Mouse (Mus musculus): Measurements from ENCODE around the gene Rnf5. TPM values are rescaled to one million over a fixed set of nuclear protein-coding genes. Genes with fewer than 3 reads are reported as not detected.

The Rnf5 gene
- total RNA-seq, 2 experiments from 2014 or later, result 20.0 to 66.2 TPM

DNA sequence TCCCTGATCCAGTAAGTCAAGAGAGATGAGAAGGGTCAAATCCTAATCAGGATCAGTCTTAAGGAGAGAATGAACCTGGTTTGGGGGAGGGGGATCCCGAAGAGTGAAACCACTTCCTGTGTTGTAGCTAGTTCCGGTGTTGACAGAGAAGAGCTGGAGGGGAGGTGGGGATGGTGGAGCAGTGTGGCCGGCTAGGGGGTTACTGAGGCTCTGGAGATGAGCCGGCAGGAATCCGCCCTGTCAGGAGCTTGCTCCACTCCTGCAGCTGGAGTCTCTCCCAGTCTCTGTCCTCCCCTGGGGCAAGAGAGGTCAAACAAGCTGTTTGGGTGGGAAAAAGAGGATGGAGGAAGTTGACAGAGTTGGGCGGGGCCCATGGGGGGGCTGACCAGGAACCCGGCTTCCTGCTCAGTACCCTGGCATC, 13.8 kb downstream of the Rnf5 start, which contains the start of gene Gpsm3:
Gene Gpsm3 (plus strand): TSS at position 126 of the 421 bp plus-strand sequence.
- ATAC-seq (replicated peaks; ENCODE audit: low FRiP score, low TSS enrichment, poor library complexity, severe bottlenecking), result no peak

DNA sequence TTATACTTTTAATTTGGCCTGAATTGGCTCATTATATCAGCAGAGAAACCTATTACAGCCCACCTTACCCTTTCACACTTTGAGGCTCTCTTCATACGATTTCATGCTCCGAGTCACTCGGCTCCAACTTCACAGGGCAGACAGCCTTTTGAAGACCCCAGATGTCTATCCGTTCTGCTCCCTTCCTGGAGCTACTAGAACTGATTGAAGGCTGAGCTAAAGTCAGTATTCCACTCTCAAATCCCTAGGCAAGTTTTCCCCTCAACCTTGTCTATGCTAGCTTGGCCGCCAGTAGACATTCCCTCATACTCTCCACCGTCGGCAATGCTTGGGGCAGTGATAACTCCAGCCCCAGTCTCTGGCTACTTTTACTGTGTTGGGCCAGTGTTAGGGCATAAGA, 14.3 kb downstream of the Rnf5 start:
- no peak for ATAC-seq (replicated peaks; ENCODE audit: low FRiP score, low TSS enrichment, poor library complexity, severe bottlenecking)

DNA sequence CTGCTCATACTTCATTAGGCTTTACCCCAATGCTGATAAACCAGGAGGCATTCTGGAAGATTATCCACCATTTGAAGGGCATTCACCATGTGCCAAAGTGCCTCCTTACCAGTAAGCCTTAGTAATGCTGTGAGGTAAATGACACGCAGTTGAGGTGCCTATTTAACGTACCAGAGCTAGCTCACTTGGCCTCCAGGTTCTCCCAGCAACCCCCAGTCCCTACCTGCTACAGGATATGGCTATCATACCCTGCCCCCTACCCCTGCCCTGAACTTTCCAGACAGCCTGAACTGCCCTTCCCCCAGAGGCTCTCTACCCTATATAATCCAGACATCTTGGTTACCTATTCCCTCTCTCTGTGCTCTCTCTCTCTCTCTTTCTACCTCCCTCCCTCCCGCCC, 14.7 kb downstream of the Rnf5 start:
- ATAC-seq (replicated peaks; ENCODE audit: low FRiP score, low TSS enrichment, poor library complexity, severe bottlenecking), result no peak

DNA sequence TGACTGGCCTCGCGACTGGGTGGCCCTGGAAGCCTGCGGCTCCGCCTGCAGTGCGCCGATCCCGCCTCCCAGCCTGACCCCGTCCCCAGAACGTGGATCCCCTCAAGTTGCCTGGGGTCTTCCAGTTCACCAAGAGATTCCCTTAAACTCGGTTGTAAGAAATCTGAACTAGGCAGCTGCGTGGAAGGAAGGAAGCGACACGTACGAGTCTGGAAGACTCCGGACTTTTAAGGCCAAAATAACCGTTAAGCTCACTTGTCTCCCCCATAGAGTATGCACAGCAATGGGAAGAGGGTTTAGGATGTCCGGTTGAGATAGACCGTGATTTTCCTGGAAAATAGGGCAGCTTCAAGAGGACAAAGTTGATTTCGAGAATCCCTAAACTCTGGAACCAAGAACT, 15.7 kb downstream of the Rnf5 start:
- ATAC-seq (replicated peaks; ENCODE audit: low FRiP score, low TSS enrichment, poor library complexity, severe bottlenecking), result no peak

DNA sequence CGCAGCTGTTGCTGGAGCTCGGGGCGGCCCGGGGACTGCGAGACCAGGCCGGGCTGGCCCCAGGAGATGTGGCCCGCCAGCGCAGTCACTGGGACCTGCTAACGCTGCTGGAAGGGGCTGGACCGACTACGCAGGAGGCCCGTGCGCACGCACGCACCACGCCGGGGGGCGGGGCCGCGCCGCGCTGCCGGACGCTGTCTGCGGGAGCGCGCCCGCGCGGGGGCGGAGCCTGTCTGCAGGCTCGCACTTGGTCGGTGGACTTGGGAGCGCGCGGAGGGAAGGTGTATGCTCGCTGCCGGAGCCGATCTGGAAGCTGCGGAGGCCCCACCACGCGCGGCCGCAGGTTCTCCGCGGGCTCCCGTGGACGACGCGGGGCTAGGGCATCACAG, 16.1 kb downstream of the Rnf5 start:
- peak; percentile 44 for ATAC-seq (replicated peaks; ENCODE audit: low FRiP score, low TSS enrichment, poor library complexity, severe bottlenecking)

DNA sequence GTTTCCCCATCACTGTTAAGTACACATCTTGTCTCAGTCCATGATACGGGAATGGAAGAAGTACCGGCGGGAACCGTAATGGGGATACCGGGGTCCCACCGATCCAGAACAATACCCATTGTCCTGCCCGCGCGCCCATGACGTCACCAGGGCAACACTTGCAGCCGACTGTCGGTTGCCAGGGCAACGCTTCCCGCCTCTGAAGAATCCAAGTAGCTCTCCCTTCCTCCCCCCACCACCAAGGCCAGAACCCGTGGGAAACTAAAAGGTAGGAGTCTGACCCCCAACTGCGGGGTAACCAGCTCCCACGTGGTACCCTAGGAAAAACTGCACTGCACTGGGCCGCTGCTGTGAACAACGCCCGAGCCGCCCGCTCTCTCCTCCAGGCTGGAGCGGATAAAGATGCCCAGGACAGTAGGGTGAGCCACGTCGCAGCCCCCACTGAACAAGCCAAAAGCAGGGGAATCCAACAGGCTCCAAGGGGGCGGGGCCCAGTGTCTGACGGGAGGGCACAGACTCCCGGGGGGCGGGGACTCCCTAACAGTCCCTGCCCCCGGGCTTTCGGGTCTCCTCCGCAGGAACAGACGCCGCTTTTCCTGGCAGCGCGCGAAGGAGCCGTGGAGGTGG, 16.6 kb downstream of the Rnf5 start:
- peak; percentile 57 for ATAC-seq (replicated peaks; ENCODE audit: low FRiP score, low TSS enrichment, poor library complexity, severe bottlenecking)

DNA sequence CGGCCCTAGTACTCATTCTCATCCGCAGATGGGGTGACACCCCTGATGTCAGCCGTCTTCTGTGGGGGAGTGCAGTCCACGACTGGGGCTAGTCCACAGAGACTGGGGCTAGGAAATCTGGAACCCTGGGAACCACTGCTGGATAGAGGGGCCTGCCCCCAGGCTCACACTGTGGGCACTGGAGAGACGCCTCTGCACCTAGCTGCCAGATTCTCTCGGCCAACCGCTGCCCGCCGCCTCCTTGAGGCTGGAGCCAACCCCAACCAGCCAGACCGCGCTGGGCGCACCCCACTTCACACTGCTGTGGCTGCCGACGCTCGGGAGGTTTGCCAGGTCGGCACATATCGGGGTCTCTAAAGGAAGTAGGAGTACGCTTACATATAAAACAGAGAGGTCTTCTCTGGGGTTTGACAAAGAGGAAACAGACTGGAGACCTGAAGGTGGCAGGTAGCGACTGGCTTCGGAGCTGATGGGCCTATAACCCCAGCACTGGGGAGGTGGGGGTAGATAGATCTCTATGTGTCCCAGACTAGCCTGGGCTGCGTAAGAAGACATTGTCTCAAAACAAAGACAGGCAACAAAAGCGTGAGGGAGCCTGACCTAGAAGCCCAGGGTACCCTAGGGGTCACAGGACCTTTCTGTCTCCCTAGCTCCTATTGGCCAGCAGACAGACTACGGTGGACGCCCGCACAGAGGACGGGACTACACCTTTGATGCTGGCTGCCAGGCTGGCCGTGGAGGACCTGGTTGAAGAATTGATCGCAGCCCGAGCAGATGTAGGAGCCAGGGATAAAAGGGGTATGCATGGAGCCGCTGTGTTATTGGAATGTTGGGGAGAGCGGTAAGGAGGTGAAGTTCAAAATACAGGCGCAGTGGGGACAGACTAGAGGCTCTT, 17.4 kb downstream of the Rnf5 start:
- ATAC-seq (replicated peaks; ENCODE audit: low FRiP score, low TSS enrichment, poor library complexity, severe bottlenecking), result no peak

DNA sequence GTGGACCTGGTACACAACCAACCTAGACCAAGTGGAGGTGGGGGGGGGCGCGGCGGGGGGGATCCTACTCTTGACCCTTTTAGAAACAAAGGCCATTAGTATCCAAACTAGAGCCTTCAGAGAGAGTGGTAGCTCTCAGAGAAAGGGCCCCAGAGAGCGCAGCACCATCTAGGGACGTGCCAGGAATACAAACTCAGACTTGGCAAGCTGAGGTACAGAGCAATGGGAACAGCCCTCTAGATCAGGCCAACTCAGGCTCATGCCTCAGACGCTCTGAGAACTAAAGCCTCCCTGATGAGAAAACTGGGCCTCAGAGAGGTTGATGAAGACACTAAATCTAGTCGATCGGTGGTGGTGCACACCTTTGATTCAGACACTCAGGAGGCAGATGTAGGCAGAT, 18.4 kb downstream of the Rnf5 start:
- no peak for ATAC-seq (replicated peaks; ENCODE audit: low FRiP score, low TSS enrichment, poor library complexity, severe bottlenecking)

DNA sequence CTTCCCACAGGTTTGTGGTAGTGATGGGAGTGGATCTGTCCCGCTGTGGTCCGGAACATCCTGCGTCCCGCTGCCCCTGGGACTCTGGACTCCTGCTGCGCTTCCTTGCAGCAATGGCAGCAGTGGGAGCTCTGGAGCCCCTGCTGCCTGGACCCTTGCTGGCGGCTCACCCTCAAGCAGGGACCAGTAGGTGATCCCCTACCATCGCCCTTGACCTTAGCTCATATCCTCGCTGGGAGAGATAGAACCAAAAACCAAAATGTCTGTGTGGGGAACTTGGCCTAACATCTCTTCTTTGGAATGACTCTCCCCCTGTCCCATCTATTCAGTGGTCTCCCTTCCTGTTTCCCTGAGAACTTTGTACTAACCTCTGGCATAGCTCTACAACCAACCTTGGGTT, 19.7 kb downstream of the Rnf5 start:
- ATAC-seq (replicated peaks; ENCODE audit: low FRiP score, low TSS enrichment, poor library complexity, severe bottlenecking), result no peak

DNA sequence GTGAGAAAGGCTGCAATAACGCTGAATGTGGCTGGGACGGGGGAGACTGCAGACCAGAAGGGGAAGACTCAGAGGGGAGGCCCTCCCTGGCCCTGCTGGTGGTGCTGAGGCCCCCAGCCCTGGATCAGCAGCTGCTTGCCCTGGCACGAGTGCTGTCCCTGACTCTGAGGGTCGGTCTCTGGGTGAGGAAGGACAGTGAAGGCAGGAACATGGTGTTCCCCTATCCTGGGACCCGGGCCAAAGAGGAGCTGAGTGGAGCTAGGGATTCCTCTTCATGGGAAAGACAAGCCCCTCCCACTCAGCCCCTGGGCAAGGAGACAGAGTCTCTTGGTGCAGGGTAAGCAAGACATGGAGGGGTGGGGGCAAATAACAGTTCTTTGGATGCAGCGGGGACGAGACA, 20.1 kb downstream of the Rnf5 start:
- no peak for ATAC-seq (replicated peaks; ENCODE audit: low FRiP score, low TSS enrichment, poor library complexity, severe bottlenecking)

DNA sequence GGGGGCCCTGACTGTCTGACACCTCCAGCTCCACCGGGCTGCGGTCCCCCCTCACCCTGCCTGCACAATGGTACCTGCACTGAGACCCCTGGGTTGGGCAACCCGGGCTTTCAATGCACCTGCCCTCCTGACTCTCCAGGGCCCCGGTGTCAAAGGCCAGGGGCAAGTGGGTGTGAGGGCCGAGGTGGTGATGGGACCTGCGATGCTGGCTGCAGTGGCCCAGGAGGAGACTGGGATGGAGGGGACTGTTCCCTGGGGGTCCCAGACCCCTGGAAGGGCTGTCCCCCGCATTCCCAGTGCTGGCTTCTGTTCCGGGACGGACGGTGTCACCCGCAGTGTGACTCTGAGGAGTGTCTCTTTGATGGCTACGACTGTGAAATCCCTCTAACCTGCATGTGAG, 21.0 kb downstream of the Rnf5 start:
- ATAC-seq (replicated peaks; ENCODE audit: low FRiP score, low TSS enrichment, poor library complexity, severe bottlenecking), result no peak

DNA sequence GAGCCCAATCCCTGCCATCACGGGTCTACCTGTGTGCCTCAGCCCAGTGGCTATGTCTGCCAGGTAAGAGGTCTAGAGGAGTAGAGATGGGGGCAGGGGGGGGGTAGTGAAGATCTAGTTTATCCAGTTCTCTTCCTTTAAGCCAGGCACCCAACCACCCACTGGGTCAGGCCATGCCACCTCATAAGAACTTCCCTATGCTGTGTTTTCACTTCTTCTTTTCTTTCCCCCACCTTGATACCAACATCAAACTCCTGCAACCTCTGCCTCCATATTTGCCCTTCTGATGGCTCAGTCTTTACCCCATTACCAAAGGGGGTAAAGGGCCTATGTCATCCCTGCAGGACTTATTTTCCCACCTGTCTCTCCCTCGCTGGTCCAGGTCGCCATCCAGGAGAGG, 25.4 kb downstream of the Rnf5 start:
- no peak for ATAC-seq (replicated peaks; ENCODE audit: low FRiP score, low TSS enrichment, poor library complexity, severe bottlenecking)

DNA sequence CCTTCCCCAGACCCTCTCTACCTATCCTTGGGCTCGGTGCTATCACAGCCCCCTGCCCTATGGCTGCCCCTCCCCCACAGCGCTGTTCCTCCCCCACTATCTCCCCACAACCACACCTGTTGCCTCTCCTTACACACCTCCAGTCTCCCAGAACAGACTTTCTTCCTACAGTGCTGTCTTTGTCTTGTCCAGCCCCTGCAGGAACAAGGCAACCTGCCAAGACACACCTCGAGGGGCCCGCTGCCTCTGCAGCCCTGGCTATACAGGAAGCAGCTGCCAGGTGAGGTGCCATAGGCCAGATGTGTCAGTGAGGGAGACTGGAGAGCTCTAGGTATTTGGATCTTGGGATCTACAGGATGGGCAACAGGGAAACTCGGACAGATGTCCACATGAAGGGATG, 26.9 kb downstream of the Rnf5 start:
- ATAC-seq (replicated peaks; ENCODE audit: low FRiP score, low TSS enrichment, poor library complexity, severe bottlenecking), result no peak

DNA sequence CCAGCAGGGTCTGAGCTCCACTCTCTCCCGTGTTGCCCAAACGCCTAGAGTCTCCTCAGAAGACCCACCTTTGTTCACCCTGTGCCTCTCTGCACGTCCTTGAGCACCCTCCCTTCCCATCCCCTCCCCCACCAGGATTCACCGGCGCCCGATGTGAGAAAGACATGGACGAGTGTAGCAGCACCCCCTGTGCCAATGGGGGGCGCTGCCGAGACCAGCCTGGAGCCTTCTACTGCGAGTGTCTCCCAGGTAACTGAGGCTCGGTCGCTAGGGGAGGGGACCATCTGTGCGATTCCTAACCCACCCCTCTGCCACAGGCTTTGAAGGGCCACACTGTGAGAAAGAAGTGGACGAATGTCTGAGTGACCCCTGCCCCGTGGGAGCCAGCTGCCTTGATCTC, 31.1 kb downstream of the Rnf5 start:
- no peak for ATAC-seq (replicated peaks; ENCODE audit: low FRiP score, low TSS enrichment, poor library complexity, severe bottlenecking)

DNA sequence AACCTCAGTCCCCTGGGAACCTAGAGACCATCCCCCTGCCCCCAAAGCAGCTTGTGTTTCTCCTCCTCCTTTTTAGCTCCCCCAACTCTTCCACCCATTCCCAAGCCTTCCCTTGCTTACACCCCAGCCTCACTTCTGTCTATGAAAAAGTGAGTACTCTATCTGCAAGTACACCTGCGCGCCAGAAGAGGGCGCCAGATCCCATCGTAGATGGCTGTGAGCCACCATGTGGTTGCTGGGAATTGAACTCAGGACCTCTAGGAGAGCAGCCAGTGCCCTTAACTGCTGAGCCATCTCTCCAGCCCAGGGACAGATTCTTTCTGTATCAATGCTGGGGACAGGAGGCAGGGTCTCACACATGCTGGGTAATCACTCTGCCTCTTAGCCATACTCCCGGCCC, 31.6 kb downstream of the Rnf5 start:
- no peak for ATAC-seq (replicated peaks; ENCODE audit: low FRiP score, low TSS enrichment, poor library complexity, severe bottlenecking)

DNA sequence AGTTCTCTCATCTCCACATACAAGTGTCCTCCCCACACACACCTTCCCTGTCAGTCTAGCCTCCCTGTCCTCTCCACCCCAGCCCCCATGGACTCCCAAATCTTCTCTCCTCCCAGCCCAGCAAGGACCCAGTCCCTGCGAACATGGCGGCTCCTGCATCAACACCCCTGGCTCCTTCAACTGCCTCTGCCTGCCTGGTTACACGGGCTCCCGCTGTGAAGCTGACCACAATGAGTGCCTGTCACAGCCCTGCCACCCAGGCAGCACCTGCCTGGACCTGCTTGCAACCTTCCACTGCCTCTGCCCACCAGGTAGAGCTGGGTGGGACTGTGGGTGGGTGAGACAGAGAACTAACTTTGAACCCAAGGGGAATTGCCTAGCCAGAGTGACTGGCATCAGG, 33.6 kb downstream of the Rnf5 start:
- ATAC-seq (replicated peaks; ENCODE audit: low FRiP score, low TSS enrichment, poor library complexity, severe bottlenecking), result no peak

DNA sequence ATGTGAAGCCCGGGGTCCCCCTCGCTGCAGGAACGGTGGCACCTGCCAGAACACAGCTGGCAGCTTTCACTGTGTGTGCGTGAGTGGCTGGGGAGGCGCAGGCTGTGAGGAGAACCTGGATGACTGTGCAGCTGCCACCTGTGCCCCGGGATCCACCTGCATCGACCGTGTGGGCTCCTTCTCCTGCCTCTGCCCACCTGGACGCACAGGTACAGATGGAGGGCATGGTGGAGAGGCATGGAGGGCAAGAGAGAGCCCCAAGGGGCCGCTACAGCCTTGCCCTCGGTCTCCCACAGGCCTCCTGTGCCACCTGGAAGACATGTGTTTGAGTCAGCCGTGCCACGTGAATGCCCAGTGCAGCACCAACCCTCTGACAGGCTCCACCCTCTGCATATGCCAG, 35.1 kb downstream of the Rnf5 start:
- no peak for ATAC-seq (replicated peaks; ENCODE audit: low FRiP score, low TSS enrichment, poor library complexity, severe bottlenecking)

DNA sequence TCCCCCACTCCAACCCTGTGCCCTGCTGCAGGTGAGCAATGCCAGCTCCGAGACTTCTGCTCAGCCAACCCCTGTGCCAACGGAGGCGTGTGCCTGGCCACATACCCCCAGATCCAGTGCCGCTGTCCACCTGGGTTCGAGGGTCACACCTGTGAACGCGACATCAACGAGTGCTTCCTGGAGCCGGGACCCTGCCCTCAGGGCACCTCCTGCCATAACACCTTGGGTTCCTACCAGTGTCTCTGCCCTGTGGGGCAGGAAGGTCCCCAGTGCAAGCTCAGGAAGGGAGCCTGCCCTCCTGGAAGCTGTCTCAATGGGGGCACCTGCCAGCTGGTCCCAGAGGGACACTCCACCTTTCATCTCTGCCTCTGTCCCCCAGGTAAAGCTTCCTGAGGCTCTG, 36.2 kb downstream of the Rnf5 start:
- ATAC-seq (replicated peaks; ENCODE audit: low FRiP score, low TSS enrichment, poor library complexity, severe bottlenecking), result no peak

DNA sequence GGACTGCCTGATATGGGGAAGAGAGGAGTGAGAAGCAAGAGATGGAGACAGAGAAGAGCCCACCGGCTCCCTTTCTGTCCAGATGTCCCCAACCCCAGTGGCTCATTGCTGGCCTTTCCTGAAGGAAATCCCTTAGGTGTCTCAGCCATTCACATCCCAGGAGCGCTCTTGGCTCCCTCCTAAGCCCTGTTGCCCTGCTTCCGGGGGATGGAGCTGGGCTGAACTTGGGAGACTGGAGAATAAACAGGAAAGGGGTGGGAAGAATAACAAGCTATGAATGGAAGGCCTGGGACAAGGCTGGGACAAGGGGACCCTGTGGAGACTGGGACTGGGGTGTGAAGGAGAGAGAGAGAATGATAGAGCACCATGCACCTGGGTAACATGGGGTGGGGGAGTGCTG, 38.7 kb downstream of the Rnf5 start:
- ATAC-seq (replicated peaks; ENCODE audit: low FRiP score, low TSS enrichment, poor library complexity, severe bottlenecking), result no peak

DNA sequence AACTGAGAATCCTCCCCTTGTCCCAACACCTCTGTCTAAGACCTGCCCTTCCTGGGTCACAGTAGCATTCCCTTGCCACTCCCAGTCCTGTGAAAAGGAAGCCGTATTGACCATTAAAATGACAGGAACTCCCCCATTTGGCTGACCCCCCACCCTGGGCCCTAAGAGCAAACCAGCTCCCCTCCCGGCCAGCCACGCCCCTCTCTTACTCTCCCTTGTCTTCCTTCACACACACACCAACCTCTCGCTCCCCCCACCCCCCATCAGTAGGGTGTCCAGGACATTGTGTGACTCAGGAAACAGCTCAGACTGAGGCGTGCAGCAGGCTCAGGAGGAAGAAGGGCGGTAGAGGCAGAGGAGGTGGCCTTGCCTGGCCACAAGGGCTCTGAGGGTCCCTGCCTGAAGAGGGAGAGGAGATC, 39.5 kb downstream of the Rnf5 start, which contains the start of gene Notch4:
Gene Notch4 (plus strand): TSS at position 266 of the 419 bp plus-strand sequence.
- no peak for ATAC-seq (replicated peaks; ENCODE audit: low FRiP score, low TSS enrichment, poor library complexity, severe bottlenecking)

DNA sequence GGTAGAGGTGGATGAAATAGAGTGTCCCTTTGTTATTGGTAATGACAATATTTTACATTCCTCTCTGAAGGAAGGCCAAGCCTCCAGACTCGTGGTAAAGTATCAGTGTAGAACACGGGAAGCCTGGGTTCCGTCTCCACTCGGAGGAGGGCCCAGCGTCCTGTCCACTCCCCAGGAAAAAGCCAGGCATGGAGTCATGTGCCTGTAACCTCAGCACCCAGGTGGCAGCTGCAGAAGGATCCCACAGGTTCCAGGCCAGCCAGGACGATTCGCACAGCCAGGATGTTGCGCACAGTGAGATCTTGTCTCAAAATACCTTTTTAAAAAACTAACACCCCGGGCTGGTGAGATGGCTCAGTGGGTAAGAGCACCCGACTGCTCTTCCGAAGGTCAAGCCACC, 40.1 kb downstream of the Rnf5 start:
- no peak for ATAC-seq (replicated peaks; ENCODE audit: low FRiP score, low TSS enrichment, poor library complexity, severe bottlenecking)

Data from megakaryocyte-erythroid progenitor cell, adult 5-6 weeks (primary cell).